Mouse (Mus musculus) liver, adult (tissue): ENCODE data around the gene Wdr24.

ENCODE experiments used
- GATA4 ChIP-seq: IDR thresholded peaks from 2 replicates; pipeline ENCODE4 v1.6.1; 2014; ENCODE audit warnings: mild to moderate bottlenecking, low read length; ENCODE audit not compliant: insufficient replicate concordance

Wdr24 gene

GRCm38 (mm10) chr17:25825984-25826570, 2.6 kb downstream of the Wdr24 start:
- no peak for TF ChIP-seq GATA4

DNA sequence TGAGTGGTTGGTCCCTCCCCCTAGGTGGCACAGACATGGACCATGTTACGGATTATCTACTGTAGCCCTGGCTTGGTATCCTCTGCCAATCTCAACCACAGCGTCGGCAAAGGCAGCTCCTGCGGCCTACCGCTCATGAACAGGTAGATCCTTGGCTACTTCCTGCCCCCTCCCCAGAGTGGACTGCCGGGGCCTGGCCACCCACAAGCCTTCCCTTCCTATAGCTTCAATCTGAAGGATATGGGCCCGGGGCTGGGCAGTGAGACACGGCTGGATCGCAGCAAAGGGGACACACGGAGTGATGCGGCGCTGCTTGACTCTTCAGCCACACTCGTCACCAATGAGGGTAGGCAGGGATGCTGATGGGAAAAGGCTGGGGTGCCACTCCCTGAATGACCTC, 3.6 kb downstream of the Wdr24 start:
- TF ChIP-seq GATA4: no peak

- TF ChIP-seq GATA4: no peak
Observed at GRCm38 (mm10) chr17:25827546-25828222, 4.3 kb downstream of the Wdr24 start.

- no peak for TF ChIP-seq GATA4
Observed at GRCm38 (mm10) chr17:25828223-25828594, 4.8 kb downstream of the Wdr24 start.

DNA sequence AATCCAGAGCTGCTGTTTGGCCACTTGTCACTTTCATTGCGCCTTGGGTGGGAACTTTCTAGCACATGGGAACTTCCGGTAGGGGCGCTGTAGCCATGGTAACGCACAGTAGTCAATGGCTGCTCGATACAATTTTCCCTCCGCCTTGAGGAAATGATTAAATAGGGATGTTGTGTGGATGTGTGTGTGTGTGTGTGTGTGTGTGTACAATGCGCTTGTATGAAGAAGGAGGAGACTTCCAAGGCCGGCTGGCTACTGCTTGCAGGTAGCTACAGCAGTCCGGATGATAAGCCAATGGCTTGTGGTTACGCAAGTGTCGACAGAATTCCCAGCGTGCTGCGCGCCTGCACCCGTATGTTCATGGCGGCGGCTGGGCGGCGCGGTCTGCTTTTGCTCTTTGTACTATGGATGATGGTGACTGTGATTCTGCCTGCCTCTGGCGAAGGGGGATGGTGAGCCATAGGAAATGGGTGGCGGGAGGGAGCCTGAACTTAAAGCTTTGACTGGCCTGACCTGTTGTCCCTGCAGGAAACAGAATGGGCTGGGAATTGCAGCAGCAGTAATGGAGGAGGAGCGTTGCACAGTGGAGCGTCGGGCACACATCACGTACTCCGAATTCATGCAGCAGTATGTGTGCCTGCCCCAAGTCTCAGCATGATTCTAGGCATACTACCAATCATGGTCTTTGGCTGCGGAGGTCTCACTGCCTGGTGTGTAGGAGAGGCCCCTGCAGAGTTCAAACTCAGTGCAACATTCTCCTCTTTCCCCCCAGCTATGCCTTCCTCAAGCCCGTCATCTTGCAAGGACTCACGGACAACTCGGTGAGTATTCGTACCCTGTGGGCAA, 5.5 kb downstream of the Wdr24 start, which contains the start of gene Jmjd8:
Jmjd8 (plus strand) TSS at position 156 of the 846 bp plus-strand sequence.
- peak; percentile 79; the same call in 1 of the 2 replicates for TF ChIP-seq GATA4

GRCm38 (mm10) chr17:25829558-25830017, 6.2 kb downstream of the Wdr24 start:
- TF ChIP-seq GATA4: no peak

GRCm38 (mm10) chr17:25830200-25830753, 6.8 kb downstream of the Wdr24 start:
- TF ChIP-seq GATA4: no peak

DNA sequence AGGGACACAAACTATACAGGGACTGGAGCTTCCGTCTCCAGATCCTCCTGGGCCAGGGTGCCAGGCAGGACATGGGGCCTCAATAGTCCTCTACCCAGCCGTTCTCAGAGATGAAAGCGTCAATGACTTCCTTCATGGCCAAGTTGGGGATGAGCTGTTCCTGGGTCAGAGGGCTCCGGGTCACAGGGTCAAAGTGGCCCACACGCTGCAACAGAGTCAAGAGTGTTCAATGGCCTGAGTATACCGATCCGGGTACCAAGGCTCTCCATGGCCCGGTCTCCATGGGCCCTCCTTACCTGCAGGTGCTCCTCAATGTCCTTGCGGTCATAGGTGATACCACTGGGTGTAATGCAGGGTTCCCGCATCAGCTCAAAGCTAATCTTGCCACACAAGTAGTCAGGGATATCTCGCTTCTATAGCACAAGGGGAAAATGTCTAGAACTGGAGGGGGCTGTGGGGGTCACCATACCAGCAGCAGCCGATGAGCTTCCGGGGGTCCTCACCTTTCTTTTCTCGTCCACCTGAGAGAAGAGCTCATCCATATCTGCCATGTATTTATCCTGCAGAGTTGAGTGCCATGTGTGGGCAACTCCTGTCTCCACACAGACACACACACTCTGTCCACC, 7.5 kb downstream of the Wdr24 start:
- no peak for TF ChIP-seq GATA4

- no peak for TF ChIP-seq GATA4
Observed at GRCm38 (mm10) chr17:25831451-25832281, 8.2 kb downstream of the Wdr24 start.

- peak; percentile 28; the same call in 1 of the 2 replicates for TF ChIP-seq GATA4
Observed at GRCm38 (mm10) chr17:25832436-25833290, 9.2 kb downstream of the Wdr24 start.

DNA sequence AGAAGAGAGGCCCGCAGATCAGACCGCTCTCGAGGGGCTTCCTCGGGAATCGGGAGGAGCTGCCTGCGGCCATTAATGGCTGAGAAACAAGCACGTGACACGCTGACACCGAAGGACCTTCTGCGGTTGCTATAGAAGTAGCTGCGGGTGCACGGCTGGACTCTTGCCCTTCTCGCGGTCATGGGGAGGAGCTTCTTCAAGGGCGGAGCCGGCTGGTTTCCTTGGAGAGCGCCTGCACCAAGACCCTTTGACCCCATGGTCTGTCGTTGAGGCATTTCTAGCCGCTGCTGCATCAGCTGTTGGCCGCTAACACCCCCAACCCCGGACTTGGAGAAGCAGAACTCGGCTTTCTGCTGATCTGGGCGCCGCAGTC, 9.8 kb downstream of the Wdr24 start, which contains the start of gene Stub1:
Stub1 (minus strand) TSS at position 114 of the 373 bp plus-strand sequence.
- no peak for TF ChIP-seq GATA4

GRCm38 (mm10) chr17:25833961-25834594, 10.7 kb downstream of the Wdr24 start:
- no peak for TF ChIP-seq GATA4
